Mouse (Mus musculus) lung, postnatal 14 days (tissue): ENCODE measurements around the gene Ptpn14.

Experiments
- DNase-seq: peaks from one replicate; pipeline ENCODE4 v3.0.0; 2021

The Ptpn14 gene

GRCm38 (mm10) chr1:189774778-189775177 is 46.7 kb downstream of the Ptpn14 start:
- no peak for DNase-seq

GRCm38 (mm10) chr1:189777207-189777606 is 49.1 kb downstream of the Ptpn14 start:
- no peak for DNase-seq

GRCm38 (mm10) chr1:189778343-189778742 is 50.3 kb downstream of the Ptpn14 start:
- no peak for DNase-seq

- DNase-seq: no peak
Observed at GRCm38 (mm10) chr1:189779226-189779625, 51.2 kb downstream of the Ptpn14 start.

GRCm38 (mm10) chr1:189781721-189782345 is 53.8 kb downstream of the Ptpn14 start:
- DNase-seq: no peak

- DNase-seq: no peak
Observed at GRCm38 (mm10) chr1:189782709-189783108, 54.6 kb downstream of the Ptpn14 start.

- peak; percentile 19 for DNase-seq
Observed at GRCm38 (mm10) chr1:189784503-189784902, 56.4 kb downstream of the Ptpn14 start.

GRCm38 (mm10) chr1:189786707-189787485 is 58.8 kb downstream of the Ptpn14 start:
- DNase-seq: peak; percentile 29

GRCm38 (mm10) chr1:189789545-189789944 is 61.5 kb downstream of the Ptpn14 start:
- no peak for DNase-seq

- DNase-seq: no peak
Observed at GRCm38 (mm10) chr1:189790666-189791065, 62.6 kb downstream of the Ptpn14 start.

- no peak for DNase-seq
Observed at GRCm38 (mm10) chr1:189791534-189792217, 63.6 kb downstream of the Ptpn14 start.

- no peak for DNase-seq
Observed at GRCm38 (mm10) chr1:189792560-189793195, 64.6 kb downstream of the Ptpn14 start.

GRCm38 (mm10) chr1:189798949-189799348 is 70.9 kb downstream of the Ptpn14 start:
- DNase-seq: peak; percentile 23

GRCm38 (mm10) chr1:189800211-189800961 is 72.3 kb downstream of the Ptpn14 start:
- DNase-seq: no peak

- DNase-seq: no peak
Observed at GRCm38 (mm10) chr1:189801303-189801702, 73.2 kb downstream of the Ptpn14 start.

GRCm38 (mm10) chr1:189802575-189802974 is 74.5 kb downstream of the Ptpn14 start:
- DNase-seq: no peak

GRCm38 (mm10) chr1:189803742-189804141 is 75.7 kb downstream of the Ptpn14 start:
- DNase-seq: no peak

GRCm38 (mm10) chr1:189806533-189807297 is 78.6 kb downstream of the Ptpn14 start:
- DNase-seq: peak; percentile 19

GRCm38 (mm10) chr1:189808015-189808414 is 79.9 kb downstream of the Ptpn14 start:
- DNase-seq: no peak

GRCm38 (mm10) chr1:189808453-189808852 is 80.4 kb downstream of the Ptpn14 start:
- no peak for DNase-seq

- DNase-seq: no peak
Observed at GRCm38 (mm10) chr1:189811778-189812177, 83.7 kb downstream of the Ptpn14 start.

GRCm38 (mm10) chr1:189814385-189814784 is 86.3 kb downstream of the Ptpn14 start:
- DNase-seq: no peak
